Mouse (Mus musculus) testis, adult 2 months (tissue): ENCODE measurements around the gene Hk1.

Source experiments
- CTCF ChIP-seq: fragments of 200-500 bp; IDR thresholded peaks from 2 replicates; pipeline ENCODE4 v1.5.1; 2012; ENCODE audit warnings: low read depth, mild to moderate bottlenecking, inconsistent platforms, low read length, moderate library complexity; ENCODE audit not compliant: control insufficient read depth, insufficient read depth, insufficient replicate concordance
- POLR2A ChIP-seq: fragments of 200-500 bp; IDR thresholded peaks from 2 replicates; pipeline ENCODE4 v1.6.1; 2012; ENCODE audit warnings: low read depth, mild to moderate bottlenecking, inconsistent platforms, low read length, moderate library complexity; ENCODE audit not compliant: control insufficient read depth

DNA sequence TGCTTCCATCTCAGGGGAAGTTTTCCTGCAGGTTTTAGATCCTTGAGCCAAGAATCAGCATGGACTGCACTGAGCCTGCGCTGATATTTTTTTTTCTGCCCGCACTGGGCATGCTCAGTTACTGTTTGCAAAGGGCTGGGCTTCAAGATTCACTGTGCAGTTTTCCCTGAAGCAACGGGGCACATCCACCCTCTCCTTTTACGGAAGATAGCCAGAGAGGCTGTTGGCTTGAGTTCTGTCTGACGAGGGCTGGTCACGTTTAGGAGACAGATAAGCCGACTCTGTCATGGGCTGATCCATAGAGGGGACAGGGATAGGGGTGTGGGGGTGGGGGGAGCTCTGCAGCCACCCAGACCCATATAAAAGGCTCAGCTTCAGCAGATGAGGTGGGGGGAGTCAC, 47.2 kb downstream of the Hk1 start:
- TF ChIP-seq CTCF (no peak), POLR2A (no peak)
